Mouse (Mus musculus) kidney, postnatal 25 days (tissue): ENCODE results near the gene Fas.

Source experiments
- DNase-seq, 2 experiments: peaks; one replicate each; pipeline ENCODE4 v3.0.0; 2021; ENCODE audit warnings: mixed read lengths in 2 of 2

Fas gene

DNA sequence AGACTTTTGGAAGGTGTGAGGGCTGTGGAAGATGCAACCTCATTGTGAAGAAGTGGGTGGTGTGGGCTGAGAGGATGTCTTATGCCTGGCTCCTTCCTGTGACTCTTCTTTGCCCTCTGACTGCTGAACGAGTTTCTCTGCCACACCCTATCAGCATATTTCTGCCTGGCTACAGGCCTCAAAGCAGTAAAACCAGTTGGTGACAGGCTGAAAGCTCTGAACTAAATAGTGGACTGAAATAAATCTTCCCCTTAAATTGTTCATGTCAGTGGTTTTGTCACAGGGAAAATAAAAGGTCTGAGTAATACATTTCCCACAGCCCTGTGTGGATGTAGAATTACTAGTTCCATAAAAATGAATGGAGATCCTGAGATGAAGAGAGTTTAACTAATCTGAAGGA is 79.1 kb downstream of the Fas start:
- no peak for DNase-seq

DNA sequence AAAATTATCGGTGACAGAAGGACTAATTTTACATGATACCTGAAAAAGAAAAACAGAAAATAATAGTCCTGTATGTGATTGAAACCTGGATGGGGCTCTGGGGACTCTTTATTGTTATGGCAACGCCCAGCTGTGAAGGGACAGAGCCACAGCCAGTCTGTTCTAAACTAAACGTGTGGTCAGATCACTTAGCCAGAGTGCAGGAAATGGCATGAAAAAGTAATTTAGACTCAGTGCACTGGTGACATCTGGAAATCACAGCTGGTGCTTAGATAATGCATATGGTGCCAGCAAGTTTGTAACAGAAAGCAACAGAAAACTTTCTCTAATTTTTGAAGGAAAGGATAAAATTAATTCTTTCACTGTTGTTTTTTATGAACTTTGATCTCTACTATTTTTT is 79.9 kb downstream of the Fas start:
- DNase-seq, result no peak
